Mouse (Mus musculus): Measurements from ENCODE around the gene Ablim1.
A peak's percentile ranks its signal among the peaks of the same experiment; 100 is the strongest.

The Ablim1 gene

DNA sequence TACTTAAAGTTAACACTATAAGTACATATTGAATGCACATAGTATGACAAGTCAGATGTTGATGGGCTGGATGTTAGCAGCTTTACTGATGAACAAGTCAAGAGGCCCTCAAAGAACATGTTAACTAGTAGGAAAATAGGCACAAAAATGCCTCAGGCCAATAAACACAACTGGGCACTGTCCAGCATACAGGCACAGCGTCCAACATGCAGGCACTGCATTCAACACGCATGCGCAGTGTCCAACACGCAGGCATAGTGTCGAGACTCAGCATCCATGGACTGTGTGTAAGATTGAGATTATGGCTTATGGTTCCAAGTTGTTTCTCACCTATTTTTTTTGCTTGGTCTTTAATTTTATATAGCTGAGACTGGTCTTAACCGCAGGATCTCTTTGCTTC, 92.1 kb downstream of the Ablim1 start:
- DNase-seq (ENCODE audit: low read depth, low spot score) = no peak

DNA sequence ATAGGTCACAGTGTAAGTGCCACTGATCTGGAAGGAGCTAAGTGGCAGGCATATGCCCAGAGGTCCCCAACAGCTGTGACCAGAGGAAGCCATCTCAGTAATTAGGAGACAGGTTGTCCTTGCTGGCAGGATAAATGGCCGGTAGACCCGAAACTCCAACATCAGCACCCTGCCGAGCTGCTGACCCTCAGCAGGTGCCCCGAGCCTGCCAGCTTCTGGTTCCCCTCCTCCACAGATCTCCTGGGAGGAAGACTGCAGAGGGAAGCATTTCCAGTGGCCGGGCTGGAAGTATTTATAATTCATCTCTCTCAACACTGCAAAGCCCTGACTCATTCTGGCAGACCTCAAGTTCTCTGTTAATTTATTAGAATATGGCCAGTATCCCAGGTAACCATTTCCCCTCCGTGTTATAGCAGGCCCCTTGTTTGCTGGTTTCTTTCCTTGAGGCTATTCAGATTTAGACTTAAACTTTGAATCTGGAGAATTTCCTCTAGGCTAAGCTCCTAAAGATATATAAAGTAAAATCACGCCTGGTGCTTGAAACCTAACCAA, 93.0 kb downstream of the Ablim1 start:
- no peak for DNase-seq (ENCODE audit: low read depth, low spot score)

DNA sequence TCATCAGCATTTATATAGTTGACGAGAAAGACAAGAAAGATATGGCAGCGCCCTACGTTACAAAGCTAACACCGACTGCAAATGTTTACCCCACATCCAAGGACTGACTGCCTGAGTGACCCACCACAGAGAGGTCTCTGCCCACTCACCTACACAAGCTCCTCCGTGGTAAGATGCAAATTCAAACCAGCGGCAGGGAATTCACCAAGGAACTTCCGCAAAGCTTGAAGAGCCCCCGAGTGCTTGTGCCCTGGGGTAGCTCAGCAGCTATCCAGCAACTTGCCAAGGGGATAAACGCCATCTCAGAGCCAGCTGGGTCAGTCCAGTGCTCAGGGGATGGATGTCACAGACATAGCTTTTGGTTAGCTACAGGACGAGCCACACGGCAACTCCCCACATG, 95.0 kb downstream of the Ablim1 start:
- no peak for DNase-seq (ENCODE audit: low read depth, low spot score)

DNA sequence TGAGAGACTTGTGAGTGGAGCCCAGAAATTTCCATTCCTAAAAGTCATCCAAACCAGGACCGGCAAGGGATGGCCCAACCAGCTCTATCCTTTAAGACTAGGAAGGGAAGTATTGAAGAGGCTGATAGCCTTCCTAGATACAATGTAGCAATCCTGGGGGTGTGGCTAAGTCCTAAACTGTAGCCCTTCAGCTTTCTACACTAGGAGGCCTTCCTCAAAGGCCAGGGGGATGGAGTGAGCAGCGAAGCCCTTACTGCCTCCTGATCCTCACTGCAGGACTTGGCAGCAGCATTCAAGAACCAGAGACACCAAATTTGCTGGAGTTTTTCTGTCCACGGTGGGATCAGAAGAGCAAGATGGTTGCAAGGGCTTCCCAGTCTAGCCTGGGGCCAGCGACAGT, 97.6 kb downstream of the Ablim1 start:
- no peak for DNase-seq (ENCODE audit: low read depth, low spot score)

DNA sequence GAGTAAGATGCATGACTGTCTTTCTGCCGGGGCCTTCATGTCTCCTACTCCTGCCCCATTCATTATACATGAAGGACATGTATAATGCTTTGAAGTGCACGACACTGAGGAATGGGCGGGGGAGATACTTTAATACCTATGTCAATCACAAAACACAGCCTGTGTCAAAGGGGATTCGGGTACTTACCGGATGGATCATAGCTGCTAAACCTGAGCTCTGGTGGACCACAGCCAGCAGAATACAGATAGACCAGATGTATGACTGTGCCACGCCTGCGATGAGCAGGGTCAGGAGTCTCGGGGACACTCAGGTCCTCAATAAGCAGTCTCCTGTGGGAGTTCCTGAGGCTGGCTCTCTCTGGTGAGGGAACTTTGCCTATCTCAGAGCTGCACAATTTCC, 99.2 kb downstream of the Ablim1 start:
- DNase-seq (ENCODE audit: low read depth, low spot score) = no peak

DNA sequence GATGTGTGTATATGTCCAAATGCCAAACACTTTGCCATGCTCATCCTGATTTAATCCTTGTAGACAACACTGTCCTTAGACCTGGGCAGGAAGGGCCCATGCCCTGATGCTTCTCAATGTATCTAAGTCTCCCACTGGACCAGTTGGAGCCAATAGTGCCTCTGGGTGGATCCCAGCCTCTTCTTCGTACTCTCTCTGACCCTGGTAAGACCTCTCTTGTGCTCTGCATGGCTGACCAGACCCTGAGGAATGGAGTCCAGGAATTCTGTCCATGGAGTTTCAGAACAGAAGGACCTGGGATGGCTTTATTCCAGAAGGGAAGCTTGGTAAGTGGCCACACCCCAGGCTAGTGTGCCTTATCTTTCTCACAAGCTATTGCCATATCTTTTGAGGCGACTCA, 102.3 kb downstream of the Ablim1 start:
- DNase-seq (ENCODE audit: low read depth, low spot score) = no peak

DNA sequence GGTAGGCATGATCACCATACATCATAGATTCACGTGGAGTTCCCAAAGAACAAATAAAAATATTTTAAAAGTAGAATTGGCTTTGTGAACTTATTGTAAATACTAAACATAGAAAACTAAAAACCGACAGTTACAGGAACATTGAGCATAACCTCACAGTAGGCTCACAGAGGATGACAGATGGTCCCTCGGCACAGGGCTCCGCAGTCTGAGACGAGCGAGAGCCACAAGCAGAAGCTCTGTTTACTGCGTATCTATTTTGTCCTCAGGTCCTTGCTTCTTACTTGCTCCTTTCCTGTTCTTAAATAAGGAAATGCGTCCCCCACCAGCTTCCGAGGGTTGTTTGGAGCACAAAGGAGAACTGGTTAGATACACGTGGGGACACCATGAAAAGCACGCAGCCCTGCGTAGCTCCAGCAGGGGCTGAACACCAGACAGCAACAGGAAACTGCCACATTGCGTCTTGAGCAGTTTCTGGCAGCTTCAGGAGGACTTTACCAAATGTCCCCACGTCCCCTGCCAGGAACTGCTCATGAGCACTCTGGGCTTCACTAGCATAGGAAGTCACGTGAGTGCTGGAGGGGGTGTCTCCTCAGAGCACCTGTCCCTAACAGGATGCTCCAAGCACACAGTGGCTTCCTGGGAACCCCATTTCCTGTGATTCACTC, 103.1 kb downstream of the Ablim1 start:
- peak; percentile 48 for DNase-seq (ENCODE audit: low read depth, low spot score)

DNA sequence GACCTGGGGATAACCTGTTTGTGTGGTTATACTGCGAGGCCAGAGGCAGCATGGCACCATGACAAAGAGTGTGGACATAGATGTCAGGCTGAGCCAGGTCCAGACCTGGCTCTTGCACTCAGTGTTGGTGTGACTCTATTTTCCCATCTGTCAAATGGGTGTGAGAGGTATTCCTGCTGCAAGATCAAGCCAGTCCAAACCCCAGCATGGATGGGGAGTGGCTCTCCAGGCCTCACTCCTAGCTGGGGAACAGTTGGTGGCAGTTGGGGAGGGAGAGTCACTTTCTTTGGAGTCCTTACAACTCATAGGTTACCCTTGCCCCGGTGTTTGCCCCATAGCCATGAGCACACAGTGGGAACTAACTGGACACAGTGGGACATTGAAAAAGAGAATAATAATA, 103.8 kb downstream of the Ablim1 start:
- no peak for DNase-seq (ENCODE audit: low read depth, low spot score)

DNA sequence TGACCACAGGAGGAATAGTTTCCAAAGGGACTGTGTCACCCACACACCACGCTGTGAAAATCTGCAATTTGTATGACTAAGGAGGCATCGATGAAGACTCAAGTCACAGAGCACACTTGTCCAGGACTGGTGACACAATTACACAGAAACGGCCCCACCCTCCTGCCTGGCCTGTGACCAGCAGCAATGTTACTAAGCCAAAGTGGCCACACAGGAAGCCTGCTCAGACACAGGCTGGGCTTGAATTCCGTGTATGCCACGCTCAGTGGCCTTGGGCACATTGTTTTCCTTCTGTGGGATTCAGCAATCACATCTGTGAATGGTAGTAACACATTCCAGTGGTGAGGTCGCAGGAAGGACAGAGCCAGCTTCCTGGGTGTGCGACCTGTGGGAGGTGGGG, 110.6 kb downstream of the Ablim1 start:
- DNase-seq (ENCODE audit: low read depth, low spot score) = no peak

DNA sequence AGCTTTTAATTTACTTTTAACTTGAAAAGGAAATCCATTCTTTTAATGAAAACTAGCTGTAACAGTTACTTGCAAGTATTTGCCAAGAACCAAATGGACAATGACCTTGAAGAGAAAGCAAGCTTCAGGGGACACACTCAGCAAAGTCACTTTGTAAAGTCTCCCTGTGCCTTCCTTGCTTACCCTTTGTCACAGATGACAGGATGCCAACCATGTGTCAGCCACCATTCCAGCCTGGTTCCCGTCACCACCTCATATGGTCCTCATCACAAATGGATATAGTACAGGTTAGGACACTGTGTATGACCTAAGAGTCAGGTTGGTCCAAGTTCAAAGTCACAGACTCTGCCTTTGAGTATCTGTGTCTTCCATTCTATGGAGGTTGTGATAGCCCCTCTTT, 112.2 kb downstream of the Ablim1 start:
- no peak for DNase-seq (ENCODE audit: low read depth, low spot score)

DNA sequence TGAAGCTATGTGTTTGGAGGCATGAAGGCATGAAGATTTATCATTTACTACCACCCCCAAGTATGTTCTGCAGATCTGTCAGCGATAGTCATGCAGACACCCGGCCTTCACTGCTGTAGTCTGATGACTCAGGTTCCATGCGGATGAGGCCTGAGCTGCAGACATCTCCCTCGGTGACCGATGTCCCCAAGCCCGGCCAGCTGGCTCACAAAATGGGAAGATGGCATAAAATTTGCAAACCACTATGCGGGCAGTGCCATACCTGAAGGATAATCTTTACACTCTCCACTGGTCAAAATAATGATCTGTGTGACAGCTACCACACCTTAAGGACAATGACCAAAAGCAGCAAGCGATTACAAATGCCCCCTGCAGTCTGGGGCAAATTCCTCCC, 113.6 kb downstream of the Ablim1 start:
- no peak for DNase-seq (ENCODE audit: low read depth, low spot score)

DNA sequence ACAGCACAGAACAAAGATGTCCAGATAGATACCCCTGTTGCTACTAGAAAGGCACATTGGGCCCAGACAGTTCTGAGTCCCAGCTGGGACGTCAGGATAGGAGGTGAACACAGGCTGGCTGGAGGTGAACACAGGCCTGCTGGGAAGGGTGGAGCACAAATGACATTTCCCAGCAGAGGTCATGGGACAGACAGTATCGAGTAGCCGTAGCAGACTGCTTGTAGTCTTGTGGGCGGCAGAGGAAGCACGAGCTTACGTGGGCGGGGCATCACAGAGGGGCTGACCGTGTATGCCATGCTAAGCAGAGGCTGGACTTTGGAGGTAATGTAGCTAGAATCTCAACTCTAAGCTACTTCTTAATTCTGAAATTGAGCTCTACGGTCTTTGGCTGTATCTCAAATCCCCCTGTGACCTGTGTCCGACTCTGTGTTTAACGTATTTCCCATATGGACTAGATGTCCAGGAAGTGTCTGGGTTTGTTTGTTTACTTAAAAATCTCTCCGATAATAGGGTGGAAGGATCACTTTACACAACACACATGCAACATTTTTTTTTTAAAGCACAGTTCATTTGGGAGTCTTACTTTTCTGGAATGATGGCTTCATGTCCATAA, 114.1 kb downstream of the Ablim1 start:
- DNase-seq (ENCODE audit: low read depth, low spot score) = no peak

DNA sequence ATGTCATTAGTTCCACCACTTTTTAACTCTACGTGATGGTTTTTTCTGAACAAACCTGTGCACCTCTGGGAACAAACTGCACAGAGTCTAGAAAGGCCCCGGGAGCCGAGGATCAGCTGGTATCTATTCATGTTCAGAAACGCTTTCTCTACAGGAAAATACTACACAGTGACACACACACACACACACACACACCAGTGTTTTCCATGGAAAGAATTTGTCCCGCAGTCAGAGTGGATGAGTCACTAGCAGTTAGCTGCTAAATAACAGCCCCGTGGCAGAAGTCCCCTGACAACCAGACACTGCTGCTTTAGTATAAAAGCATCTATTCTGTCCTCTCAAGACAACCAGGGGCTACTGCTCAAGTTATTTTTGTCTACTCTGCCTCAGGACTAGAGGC, 115.4 kb downstream of the Ablim1 start:
- peak; percentile 29 for DNase-seq (ENCODE audit: low read depth, low spot score)

DNA sequence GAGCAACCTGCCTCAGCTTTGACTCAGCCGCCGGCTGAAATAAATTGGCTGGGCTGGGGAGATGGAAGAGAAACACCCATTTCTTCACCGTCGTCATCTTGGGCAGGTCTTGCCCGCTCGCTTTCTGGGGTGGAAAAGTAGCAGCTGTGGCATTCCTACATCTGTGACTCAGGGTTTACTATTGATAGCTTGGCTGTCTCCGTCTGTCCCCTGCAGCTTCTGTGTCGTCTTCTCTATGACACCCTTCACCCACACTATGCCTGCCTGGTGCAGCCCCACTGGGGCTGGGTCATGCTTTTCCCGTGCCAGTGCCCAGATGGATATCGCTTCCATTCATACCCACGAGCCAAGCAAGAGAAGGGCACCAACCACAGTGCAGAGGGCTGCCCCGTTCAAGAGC, 116.2 kb downstream of the Ablim1 start:
- DNase-seq (ENCODE audit: low read depth, low spot score) = no peak

DNA sequence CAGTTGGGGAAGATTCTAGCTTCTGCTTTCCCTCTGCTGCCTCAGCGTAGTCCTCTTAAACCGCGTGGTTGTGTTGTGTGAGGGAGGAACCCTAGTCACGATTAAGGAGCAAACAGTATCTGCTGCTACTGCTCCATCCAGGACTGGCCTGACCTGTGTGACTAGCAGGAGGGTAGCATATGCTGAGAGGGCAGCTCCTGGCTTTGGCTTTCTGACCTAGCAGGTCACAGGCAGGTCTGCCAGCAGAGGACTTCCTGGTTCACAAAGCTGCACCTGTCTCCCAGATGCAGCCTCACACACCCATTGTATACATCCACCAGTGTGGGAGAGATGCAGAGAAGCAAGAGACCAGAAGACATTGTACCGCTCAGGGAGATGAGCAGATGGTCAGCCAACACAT, 116.7 kb downstream of the Ablim1 start:
- no peak for DNase-seq (ENCODE audit: low read depth, low spot score)

DNA sequence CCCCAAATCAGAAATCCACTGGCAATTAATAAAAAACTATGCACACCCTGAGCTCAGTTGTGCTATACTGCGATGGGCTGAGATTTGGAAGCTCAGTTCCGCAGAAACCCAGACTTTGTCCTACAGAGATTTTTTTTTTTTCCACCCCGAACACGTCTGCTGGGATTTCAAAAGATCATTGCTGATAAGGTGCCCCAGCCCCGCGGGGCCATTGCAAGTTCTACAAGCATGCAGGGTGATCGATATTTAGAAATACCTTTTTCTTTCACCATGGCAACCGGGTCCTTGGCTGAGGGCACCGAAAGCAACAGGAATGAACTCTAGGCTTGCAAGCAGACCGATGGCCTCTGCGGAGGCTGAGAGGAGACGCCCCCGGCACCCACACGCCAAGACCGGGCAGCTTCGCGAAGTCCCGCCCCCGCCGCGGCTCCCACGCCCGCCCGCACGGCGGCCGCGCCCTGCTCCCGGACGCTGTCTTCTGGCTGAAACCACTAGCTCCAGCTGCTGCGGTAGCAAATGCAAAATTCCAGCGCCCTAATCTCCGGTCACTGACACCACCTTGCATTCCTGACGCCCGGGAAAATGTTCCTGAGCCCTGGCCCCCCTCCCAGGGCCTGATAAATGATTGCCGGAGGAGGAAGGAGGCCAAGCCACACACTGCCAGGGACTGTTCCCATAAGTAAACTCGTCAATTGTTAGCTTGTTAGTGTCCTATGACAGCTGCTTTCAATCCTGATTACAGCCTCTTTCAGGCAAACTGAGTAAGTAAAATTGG, 117.5 kb downstream of the Ablim1 start:
- peak; percentile 32 for DNase-seq (ENCODE audit: low read depth, low spot score)

DNA sequence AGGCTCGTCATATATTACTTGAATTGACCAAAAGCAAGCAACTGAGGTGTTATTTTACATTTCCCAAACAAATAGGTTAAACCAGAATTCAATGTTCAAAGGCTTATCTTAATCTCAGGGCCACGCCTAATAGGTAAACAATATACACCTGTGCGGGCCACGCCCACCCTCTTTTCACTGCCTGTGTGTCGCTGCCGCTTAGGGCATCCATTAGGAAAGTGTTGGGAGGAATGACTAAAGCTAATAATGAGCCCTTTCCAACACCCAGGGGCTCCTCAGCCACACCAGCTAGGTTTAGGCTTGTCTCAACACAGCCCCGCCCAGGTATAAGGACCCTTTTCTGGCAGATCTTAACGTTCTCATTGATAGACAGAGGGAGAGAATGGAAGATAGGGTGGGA, 118.1 kb downstream of the Ablim1 start:
- DNase-seq (ENCODE audit: low read depth, low spot score) = no peak

DNA sequence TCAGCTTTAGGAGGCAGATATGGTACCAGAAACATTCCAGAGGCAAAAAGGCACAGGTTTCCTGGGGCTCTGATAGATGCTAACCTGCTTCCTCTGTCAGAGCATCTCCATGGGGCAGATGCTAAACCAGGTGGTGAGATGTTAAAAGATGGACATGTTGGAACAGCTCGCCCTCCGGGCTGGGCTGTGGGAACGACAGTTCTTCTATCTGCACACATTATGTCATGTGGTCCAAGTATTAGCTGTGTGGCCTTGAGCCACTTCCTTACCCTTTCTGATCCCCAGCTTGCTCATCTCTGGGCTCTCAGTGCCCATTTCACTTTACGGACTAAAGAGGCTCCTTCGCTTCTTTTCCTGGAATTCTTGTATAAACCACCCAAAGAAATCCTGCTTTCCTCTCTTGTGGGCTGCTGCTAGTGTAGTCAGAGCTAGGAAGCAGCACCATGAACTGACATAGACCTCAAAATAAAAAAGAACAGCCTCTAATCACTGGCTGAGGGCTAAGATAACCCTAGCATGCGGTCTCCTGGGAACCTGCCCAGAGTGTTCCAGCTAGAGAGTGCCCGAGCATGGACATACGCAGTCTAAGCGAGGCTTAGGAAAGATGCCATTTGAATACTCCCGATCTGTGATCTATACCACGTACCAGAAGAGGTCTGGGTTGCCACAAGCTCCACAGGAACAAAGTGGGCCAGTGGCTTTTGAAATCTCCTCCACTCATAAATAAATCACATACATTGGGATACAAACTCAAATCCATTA, 119.4 kb downstream of the Ablim1 start:
- DNase-seq (ENCODE audit: low read depth, low spot score) = no peak

DNA sequence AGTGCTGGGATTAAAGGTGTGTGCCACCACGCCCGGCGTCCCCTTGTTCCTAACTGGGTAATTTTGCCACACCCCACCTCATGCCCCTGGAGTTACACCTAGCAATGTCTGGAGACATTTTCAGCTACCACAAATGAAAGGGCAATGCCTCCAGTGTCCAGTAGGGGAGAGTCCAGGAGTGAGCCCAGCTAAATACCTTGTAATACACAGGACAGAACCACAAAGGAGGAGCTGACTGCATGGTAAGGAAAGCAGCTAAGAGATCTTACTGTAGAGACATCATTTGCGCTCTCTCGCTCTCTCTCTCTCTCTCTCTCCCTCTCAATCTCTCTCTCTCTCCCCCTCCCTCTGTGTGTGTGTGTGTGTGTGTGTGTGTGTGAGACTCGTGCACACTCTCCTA, 120.8 kb downstream of the Ablim1 start:
- no peak for DNase-seq (ENCODE audit: low read depth, low spot score)

DNA sequence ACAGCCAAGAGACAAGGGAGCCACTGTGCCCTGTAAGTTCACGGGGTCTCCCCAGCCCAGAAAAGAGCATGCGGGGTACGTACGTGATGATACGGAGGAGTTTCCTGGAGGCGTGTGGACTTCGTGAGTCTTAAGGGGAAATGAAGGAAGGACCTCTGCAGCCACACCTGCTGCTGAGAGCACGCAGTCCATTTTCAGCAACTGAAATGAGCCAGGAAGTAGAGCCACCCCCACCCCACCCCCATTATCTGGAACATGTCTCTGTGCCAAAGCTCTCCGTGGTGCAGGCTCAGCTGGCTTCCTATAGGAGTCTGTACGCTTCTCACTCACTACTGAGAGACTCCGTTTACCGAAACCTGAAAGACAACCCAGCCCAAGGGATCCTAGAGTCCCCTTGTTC, 121.3 kb downstream of the Ablim1 start:
- no peak for DNase-seq (ENCODE audit: low read depth, low spot score)

DNA sequence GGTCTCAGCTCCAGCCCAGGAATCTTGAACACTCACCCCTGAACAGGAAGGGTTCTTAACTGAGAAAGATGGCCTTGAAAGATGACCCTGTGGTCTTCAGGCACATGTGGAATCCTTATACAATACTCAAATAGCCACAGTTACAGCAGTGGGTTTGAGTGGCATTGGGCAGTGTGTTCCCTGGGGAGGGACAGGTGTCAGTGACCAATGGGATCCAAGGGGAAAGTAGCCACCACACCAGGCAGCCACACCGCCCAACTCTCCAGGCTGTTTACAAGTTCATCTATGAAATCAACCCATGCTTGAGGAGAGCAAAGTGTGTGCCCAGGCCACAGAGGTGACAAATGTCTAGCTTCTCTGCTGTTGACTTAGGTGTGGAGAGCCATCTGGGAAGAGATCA, 123.6 kb downstream of the Ablim1 start:
- DNase-seq (ENCODE audit: low read depth, low spot score) = no peak

DNA sequence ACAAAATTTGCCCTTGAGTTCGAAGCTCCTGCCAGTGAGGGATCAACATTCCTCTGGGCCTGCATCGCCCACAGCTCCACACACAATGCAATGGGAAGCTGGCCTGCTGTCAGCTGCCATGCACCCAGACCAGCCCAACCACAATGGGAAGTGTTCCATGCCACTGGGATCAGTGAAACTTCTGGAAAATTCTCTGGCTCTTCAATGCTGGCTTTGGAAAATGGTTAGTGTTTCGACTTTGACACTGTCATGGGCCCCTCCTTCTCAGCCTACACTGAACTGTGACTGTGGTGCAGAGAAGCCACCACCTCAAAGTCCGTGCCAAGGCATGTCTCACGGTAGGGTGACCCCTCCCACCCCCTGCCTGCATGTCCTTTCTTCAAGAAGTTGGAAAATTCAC, 125.3 kb downstream of the Ablim1 start:
- DNase-seq (ENCODE audit: low read depth, low spot score) = no peak
